7 mouse cellular contexts compared by ENCODE assay signal in genomic region chr2:144368400-144369019, GRCm38 (mm10). TPM values are rescaled to one million over a fixed set of nuclear protein-coding genes. Genes with fewer than 3 reads are reported as not detected.
DNase-seq lines count a peak whose midpoint lies in the region; ATAC-seq lines count a peak whose summit lies in the region.

TSS of gene Kat14 (plus strand) at chr2:144368983.
TSS of gene Pet117 (plus strand) at chr2:144368996.

- 0 out of 2 replicates have a peak, but pooled peaks cover 3% of the 10 kb centered on the region for H3K4me1 ChIP-seq in intestine, embryonic 15.5 days (replicated peaks)
- H3K4me1 ChIP-seq in midbrain, embryonic 11.5 days (ENCODE audit: control insufficient read depth, insufficient read depth, low read length), result peaks cover 4% of the 10 kb centered on the region; the same call in 1 of the 2 replicates

- H3K27me3 ChIP-seq in intestine, embryonic 15.5 days (replicated peaks), result no peaks in the 10 kb centered on the region
- no peaks in the 10 kb centered on the region for H3K27me3 ChIP-seq in midbrain, embryonic 11.5 days (ENCODE audit: control insufficient read depth, insufficient read depth, low read length)

- H3K27ac ChIP-seq in intestine, embryonic 15.5 days, result peak within 1 kb of the TSS; percentile 94
- peak within 1 kb of the TSS; percentile 87 for H3K27ac ChIP-seq in midbrain, embryonic 11.5 days (ENCODE audit: low read depth, low read length)

- peak; percentile 97 for ATAC-seq in intestine, embryonic 15.5 days
- peak; percentile 96 for ATAC-seq in midbrain, embryonic 11.5 days (ENCODE audit: low FRiP score)

- peak within 1 kb of the TSS; percentile 67 for H3K4me3 ChIP-seq in intestine, embryonic 15.5 days (replicated peaks)
- peak within 1 kb of the TSS; percentile 74 for H3K4me3 ChIP-seq in midbrain, embryonic 11.5 days (ENCODE audit: low read depth, low read length)

- DNase-seq in adrenal gland, adult 8-10 months, result peak; percentile 94
- DNase-seq in embryo, embryonic 11.5 days (ENCODE audit: low read depth, low spot score), result peak; percentile 91
- DNase-seq in gastrocnemius, postnatal 36 days, result peak; percentile 95 to 96
- peak; percentile 95 for DNase-seq in left cerebral cortex, postnatal 36 days (ENCODE audit: low spot score in 2 of 2)
- peak; percentile 100 for DNase-seq in midbrain, embryonic 11.5 days (ENCODE audit: low spot score, missing footprints)
- DNase-seq in skeletal muscle tissue, adult 2 months (ENCODE audit: low read depth, low spot score), result peak; percentile 93

- H3K36me3 ChIP-seq in intestine, embryonic 15.5 days, result peaks cover 3% of the 10 kb centered on the region; the same call in 1 of the 2 replicates
- no peaks in the 10 kb centered on the region for H3K36me3 ChIP-seq in midbrain, embryonic 11.5 days (ENCODE audit: control insufficient read depth, insufficient read depth, low read length)

- H3K9me3 ChIP-seq in intestine, embryonic 15.5 days, result no peaks in the 10 kb centered on the region
- H3K9me3 ChIP-seq in midbrain, embryonic 11.5 days (ENCODE audit: control insufficient read depth, low read length), result no peaks in the 10 kb centered on the region

- intact Hi-C loops in gastrocnemius, postnatal 36 days (cut with DNase I), result loop anchor here (10.0 kb wide), 1 partner anchor 364 kb away; no protein-coding TSS in a partner anchor
- intact Hi-C loops in left cerebral cortex, postnatal 36 days (cut with DNase I), result loop anchor here (2.0 to 5.0 kb wide), 2 partner anchors 89 to 98 kb away; partner anchors contain the start of genes Mgme1 and Snx5

- 5% methylated on average over 38 of the region's 38 CpGs for WGBS in intestine, embryonic 15.5 days
- WGBS in midbrain, embryonic 11.5 days, result 7% methylated on average over 38 of the region's 38 CpGs

- H3K4me2 ChIP-seq in intestine, embryonic 15.5 days (replicated peaks), result peak within 1 kb of the TSS; percentile 60
- H3K4me2 ChIP-seq in midbrain, embryonic 11.5 days, result peak within 1 kb of the TSS; percentile 61

- H3K9ac ChIP-seq in intestine, embryonic 15.5 days, result peak within 1 kb of the TSS; percentile 78
- peak within 1 kb of the TSS; percentile 90 for H3K9ac ChIP-seq in midbrain, embryonic 11.5 days (ENCODE audit: low read length)

RNA-seq across cellular contexts. Expression of gene Kat14, which starts in this region (rescaled TPM):
- 10 to 100 TPM; 26.2 to 34.0 (median 31.5) TPM for total RNA-seq in adrenal gland, adult 8-10 months (2022)
- total RNA-seq in gastrocnemius, postnatal 36 days (2021), result 10 to 100 TPM; 15.4 to 19.4 TPM
- polyA plus RNA-seq in intestine, embryonic 15.5 days (2015; fragmentation: Nextera tagmentation; extraction: Ambion mirVana), result 41.1 and 46.9 TPM in 2 replicates
- total RNA-seq in left cerebral cortex, postnatal 36 days (2021), result 10 to 100 TPM; 35.6 to 39.5 TPM
- polyA plus RNA-seq in midbrain, embryonic 11.5 days (2014; fragmentation: Nextera tagmentation; extraction: Ambion mirVana), result 31.1 and 36.8 TPM in 2 replicates

RNA-seq across cellular contexts. Expression of gene Pet117, which starts in this region (rescaled TPM):
- total RNA-seq in adrenal gland, adult 8-10 months (2022), result 10 to 100 TPM in 2 of 4 experiments, 1 to 10 TPM in 2; 7.0 to 12.5 (median 9.8) TPM
- total RNA-seq in gastrocnemius, postnatal 36 days (2021), result 1 to 10 TPM; 4.5 to 5.6 TPM
- 2.8 and 3.5 TPM in 2 replicates for polyA plus RNA-seq in intestine, embryonic 15.5 days (2015; fragmentation: Nextera tagmentation; extraction: Ambion mirVana)
- 1 to 10 TPM; 7.3 to 8.1 TPM for total RNA-seq in left cerebral cortex, postnatal 36 days (2021)
- 1.4 TPM in 1 of 2 replicates, not detected in the other for polyA plus RNA-seq in midbrain, embryonic 11.5 days (2014; fragmentation: Nextera tagmentation; extraction: Ambion mirVana)

Comparison
In these comparisons a context has a peak if more than half of its experiments do, and no peak if none do; other contexts are left out.
1. Peak in every context shown above with its lines: DNase-seq, ATAC-seq, H3K4me3 ChIP-seq and H3K27ac ChIP-seq.